Mouse (Mus musculus) MEL (cell line): Measurements from ENCODE around the gene Bcas3.

Source experiments
- CTCF ChIP-seq, 3 experiments: IDR thresholded peaks in 2 of 3; conservative IDR thresholded peaks in 1 of 3; 2 replicates each; pipeline ENCODE4 v1.5.1; 2011 to 2012; ENCODE audit warnings: low read length in 3 of 3, low read depth in 2 of 3, mild to moderate bottlenecking in 2 of 3, improper control_type of control experiment in 1 of 3, inconsistent platforms in 1 of 3, mixed read lengths in 1 of 3, moderate library complexity in 1 of 3; ENCODE audit not compliant: control insufficient read depth in 1 of 3, insufficient read depth in 1 of 3, poor library complexity in 1 of 3, severe bottlenecking in 1 of 3
- EP300 ChIP-seq, 2 experiments: IDR thresholded peaks; 2 replicates each; pipeline ENCODE4 v1.6.1; 2011; ENCODE audit warnings: improper control_type of control experiment in 2 of 2, low read length in 2 of 2, low read depth in 1 of 2, mild to moderate bottlenecking in 1 of 2
- NRF1 ChIP-seq: IDR thresholded peaks from 2 replicates; pipeline ENCODE4 v1.6.1; 2014; ENCODE audit warnings: low read depth, mild to moderate bottlenecking, inconsistent platforms, low read length, improper control_type of control experiment, moderate library complexity; ENCODE audit not compliant: poor library complexity, insufficient read depth, severe bottlenecking
- POLR2A ChIP-seq, 2 experiments: IDR thresholded peaks; 2 replicates each; pipeline ENCODE4 v1.6.1; 2011 to 2012; ENCODE audit warnings: low read length in 2 of 2, mild to moderate bottlenecking in 2 of 2, control low read depth in 1 of 2, improper control_type of control experiment in 1 of 2, low read depth in 1 of 2, moderate library complexity in 1 of 2; ENCODE audit not compliant: control insufficient read depth in 1 of 2, insufficient read depth in 1 of 2, poor library complexity in 1 of 2
- POLR2AphosphoS2 ChIP-seq: IDR thresholded peaks from 2 replicates; pipeline ENCODE4 v1.6.1; 2011; ENCODE audit warnings: low read length, improper control_type of control experiment
- POLR2AphosphoS5 ChIP-seq: IDR thresholded peaks from 2 replicates; pipeline ENCODE4 v1.6.1; 2012; ENCODE audit warnings: low read depth, borderline replicate concordance, mild to moderate bottlenecking, inconsistent platforms, low read length, moderate library complexity, mixed read lengths
- RCOR1 ChIP-seq: IDR thresholded peaks from 2 replicates; pipeline ENCODE4 v1.6.1; 2012; ENCODE audit warnings: low read depth, mild to moderate bottlenecking, inconsistent platforms, low read length, improper control_type of control experiment
- TCF12 ChIP-seq: IDR thresholded peaks from 2 replicates; pipeline ENCODE4 v1.6.1; 2014; ENCODE audit warnings: low read depth, mild to moderate bottlenecking, inconsistent platforms, low read length, improper control_type of control experiment, moderate library complexity
- USF1 ChIP-seq: IDR thresholded peaks from 2 replicates; pipeline ENCODE4 v1.6.1; 2014; ENCODE audit warnings: low read depth, mild to moderate bottlenecking, inconsistent platforms, low read length, improper control_type of control experiment, moderate library complexity

- TF ChIP-seq CTCF (IDR thresholded peaks at IDR 0.05 in 2 of 3, conservative IDR thresholded peaks at IDR 0.05 in 1 of 3; ENCODE audit: control insufficient read depth in 1 of 3, insufficient read depth in 1 of 3, low read depth in 2 of 3, low read length in 3 of 3, poor library complexity in 1 of 3, severe bottlenecking in 1 of 3) = no peak
- TF ChIP-seq POLR2A (IDR thresholded peaks at IDR 0.05; ENCODE audit: control insufficient read depth in 1 of 2, insufficient read depth in 1 of 2, low read depth in 1 of 2, low read length in 2 of 2, poor library complexity in 1 of 2) = no peak
- TF ChIP-seq TCF12 = no peak
- TF ChIP-seq USF1 = no peak
- TF ChIP-seq POLR2AphosphoS2 = no peak
- TF ChIP-seq EP300 (IDR thresholded peaks at IDR 0.05; ENCODE audit: low read depth in 1 of 2, low read length in 2 of 2) = no peak
- TF ChIP-seq RCOR1 = no peak
- TF ChIP-seq NRF1 = no peak
- TF ChIP-seq POLR2AphosphoS5 = no peak
Observed at GRCm38 (mm10) chr11:85430743-85431448, 77.9 kb downstream of the Bcas3 start.
